ENCODE assay signal across 16 mouse cellular contexts in the genomic region with DNA sequence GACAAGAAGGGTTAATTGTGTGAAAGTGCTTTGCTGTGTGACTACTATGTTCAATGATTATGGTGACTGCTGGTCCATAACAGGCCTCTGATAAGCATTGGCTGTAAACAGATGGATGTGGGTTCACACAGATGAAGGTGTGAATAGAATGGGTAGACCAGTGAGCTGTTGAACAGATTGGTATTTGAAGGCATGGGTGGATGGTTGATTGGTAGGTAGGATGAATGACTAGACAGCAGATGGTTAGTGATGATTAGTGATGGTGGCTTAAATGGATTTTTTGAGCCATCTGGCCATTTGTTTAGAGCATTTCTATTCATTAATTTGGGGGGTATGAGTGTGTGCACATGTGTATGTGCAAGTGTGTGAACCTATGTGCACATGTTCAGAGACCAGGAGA.
"Had no signal": no experiment of that assay in that cellular context is flagged by ENCODE, and none has a peak within 500 bp of the region (broad histone marks: within the 10 kb centered on the region; RNA-seq: fewer than 3 reads in every experiment).

No protein-coding gene starts in this region.

- H3K4me1 ChIP-seq: lung, embryonic 15.5 days; megakaryocyte, embryonic 14.5 days; midbrain, embryonic 13.5 days; midbrain, embryonic 15.5 days; neural tube, embryonic 12.5 days; stomach, embryonic 15.5 days had no signal

- H3K4me3 ChIP-seq: lung, embryonic 15.5 days; megakaryocyte, embryonic 14.5 days; midbrain, embryonic 13.5 days; midbrain, embryonic 15.5 days; neural tube, embryonic 12.5 days; stomach, embryonic 15.5 days had no signal

- H3K9ac ChIP-seq: lung, embryonic 15.5 days; midbrain, embryonic 13.5 days; midbrain, embryonic 15.5 days; neural tube, embryonic 12.5 days; stomach, embryonic 15.5 days had no signal

- H3K27ac ChIP-seq: lung, embryonic 15.5 days; macrophage; midbrain, embryonic 13.5 days; midbrain, embryonic 15.5 days; neural tube, embryonic 12.5 days; stomach, embryonic 15.5 days; stomach, postnatal 0 days had no signal

- H3K27me3 ChIP-seq: lung, embryonic 15.5 days; megakaryocyte, embryonic 14.5 days; midbrain, embryonic 13.5 days; midbrain, embryonic 15.5 days; neural tube, embryonic 12.5 days; stomach, embryonic 15.5 days had no signal

- ATAC-seq: lung, postnatal 0 days; midbrain, embryonic 13.5 days; midbrain, embryonic 15.5 days had no signal

- DNase-seq: lung, adult 2 months; lung, postnatal 14 days; lung, postnatal 36 days; right cerebral cortex, postnatal 14 days; thymus, adult 2 months; thymus, postnatal 36 days had no signal

- H3K4me2 ChIP-seq: lung, embryonic 15.5 days; midbrain, embryonic 11.5 days; midbrain, embryonic 13.5 days; midbrain, embryonic 15.5 days; neural tube, embryonic 12.5 days; stomach, embryonic 15.5 days had no signal

- H3K36me3 ChIP-seq: lung, embryonic 15.5 days; midbrain, embryonic 13.5 days; midbrain, embryonic 15.5 days; neural tube, embryonic 12.5 days; stomach, embryonic 15.5 days had no signal

- H3K9me3 ChIP-seq: lung, embryonic 15.5 days; midbrain, embryonic 13.5 days; midbrain, embryonic 15.5 days; neural tube, embryonic 12.5 days; stomach, embryonic 15.5 days had no signal
